Mouse (Mus musculus): ENCODE data around the gene H6pd.

DNA sequence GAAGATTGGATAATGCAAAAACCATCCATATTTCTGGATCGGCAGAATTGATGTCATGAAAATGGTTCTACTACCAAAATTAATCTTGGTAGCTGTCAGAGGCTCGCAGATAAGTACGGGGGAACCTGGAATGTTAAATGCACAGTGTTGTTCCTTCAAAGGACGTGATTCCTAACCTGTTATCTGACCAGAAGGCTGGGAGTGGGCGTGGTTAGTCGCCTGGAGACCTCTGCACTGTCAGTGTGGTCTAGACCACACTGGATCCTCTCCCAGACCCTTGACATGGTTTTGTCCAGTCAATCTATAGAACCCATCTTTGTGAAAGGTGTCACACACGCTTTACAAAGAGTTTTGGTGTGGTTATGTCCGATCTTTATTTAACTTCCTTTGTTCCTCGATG is 37.4 kb downstream of the H6pd start:
- TF ChIP-seq CTCF (IDR thresholded peaks at IDR 0.05; ENCODE audit: control insufficient read depth, insufficient read depth, insufficient replicate concordance, low read depth, low read length) (no peak), POLR2A (IDR thresholded peaks at IDR 0.05; ENCODE audit: control insufficient read depth, low read depth, low read length) (no peak)

Data from testis, adult 2 months (tissue).